Mouse (Mus musculus): ENCODE measurements around the gene Angptl8. TPM values are rescaled to one million over a fixed set of nuclear protein-coding genes. Genes with fewer than 3 reads are reported as not detected.

Gene Angptl8
- total RNA-seq, 2 experiments from 2014 or later, result not detected

DNA sequence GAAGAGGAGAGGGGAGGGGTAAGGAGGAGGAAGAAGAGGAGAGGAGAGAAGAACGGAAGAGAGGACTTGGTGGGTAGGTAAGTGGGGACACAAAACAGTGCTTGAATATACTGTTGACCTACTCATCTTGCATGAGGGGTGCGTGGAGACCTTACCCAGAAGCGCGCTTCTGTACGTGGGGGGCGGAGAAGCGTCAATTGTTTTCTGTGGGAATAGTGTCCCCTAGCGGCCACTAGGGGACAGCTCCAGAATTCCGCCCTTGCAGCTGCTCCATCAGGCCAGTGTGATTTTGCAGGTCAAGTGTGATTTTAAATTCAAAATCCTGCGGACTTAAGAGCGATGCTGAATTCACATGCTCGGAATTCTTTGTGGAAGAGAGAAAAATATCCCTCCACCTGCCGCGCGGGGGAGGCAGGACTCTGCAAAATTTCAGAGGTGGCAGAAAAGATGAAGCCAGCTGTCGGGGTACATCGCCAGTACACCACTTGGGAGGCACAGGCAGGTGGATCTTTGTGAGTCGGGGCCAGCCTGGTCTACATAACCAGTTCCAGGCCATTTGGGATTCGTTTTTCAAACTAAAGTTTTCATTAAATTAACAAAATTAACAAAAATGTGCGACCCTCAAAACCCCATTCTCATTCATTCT lies 35.7 kb downstream of the Angptl8 start:
- intact Hi-C loops (cut with DNase I), result loop anchor here (1.0 to 5.0 kb wide), 4 partner anchors 31 to 269 kb away; no protein-coding TSS in a partner anchor
- DNase-seq (ENCODE audit: low spot score), result peak; percentile 25

DNA sequence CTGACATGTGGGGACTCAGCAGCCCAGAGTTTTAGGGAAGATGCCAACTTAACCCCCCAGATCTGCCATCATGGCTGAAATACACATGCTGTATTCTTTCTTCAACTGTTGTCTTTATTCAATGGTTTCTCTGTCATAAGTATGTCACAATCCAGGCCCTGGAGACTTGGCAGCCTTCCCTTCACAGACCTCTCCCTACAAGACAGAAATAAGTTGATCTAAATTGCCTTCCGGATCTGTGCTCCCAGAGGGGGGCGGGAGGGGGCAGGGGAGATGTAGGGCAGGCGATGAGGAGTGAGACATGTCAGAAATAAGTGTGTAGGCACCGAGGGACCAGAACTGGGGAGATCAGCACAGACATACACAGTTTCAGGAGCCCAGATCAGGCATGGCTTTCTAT lies 36.9 kb downstream of the Angptl8 start:
- intact Hi-C loops (cut with DNase I), result loop anchor here (5.0 kb wide), 2 partner anchors 175 to 190 kb away; no protein-coding TSS in a partner anchor
- DNase-seq (ENCODE audit: low spot score), result no peak

DNA sequence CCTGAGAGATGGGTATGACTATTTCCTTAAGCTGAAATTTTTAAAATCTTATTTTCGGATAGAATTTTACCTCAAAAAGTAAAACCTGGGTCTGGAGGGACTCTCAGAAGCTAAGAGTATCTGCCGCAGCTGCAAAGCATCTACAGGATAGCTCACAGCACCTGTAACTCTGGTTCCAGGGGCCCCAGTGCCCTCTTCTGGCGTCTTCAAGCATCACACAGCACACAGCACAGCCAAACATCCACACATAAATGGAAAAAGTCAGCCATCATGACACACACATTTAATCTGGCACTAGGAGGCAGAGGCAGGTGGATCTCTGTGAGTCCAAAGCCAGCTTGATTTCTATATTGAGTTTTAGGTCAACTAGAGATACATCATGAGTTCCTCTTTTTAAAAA lies 41.3 kb downstream of the Angptl8 start:
- no peak for DNase-seq (ENCODE audit: low spot score)
- intact Hi-C loops (cut with DNase I), result no loop called here

Small RNA genes within 50 kb of the gene (microRNA-seq; reads per million reads assigned to microRNA genes)
- gene Mir7083, result 11.1 reads per million, percentile 25 among the genes with 10 or more reads in this experiment

Other genes starting within 250 kb of the Angptl8 start
- gene Timm29, start 242.8 kb upstream of the Angptl8 start, total RNA-seq (2021), result 10 to 100 TPM; 52.2 to 55.9 TPM
- gene Yipf2, start 242.7 kb upstream of the Angptl8 start, total RNA-seq (2021), result 1 to 10 TPM; 6.9 to 7.1 TPM
- gene Smarca4, start 219.3 kb upstream of the Angptl8 start, total RNA-seq (2021), result 10 to 100 TPM; 46.4 to 48.1 TPM
- 1 to 10 TPM; 2.7 to 3.1 TPM for gene Ldlr, start 112.0 kb upstream of the Angptl8 start, total RNA-seq (2021)
- gene Spc24, start 75.2 kb upstream of the Angptl8 start, total RNA-seq (2021), result 1 to 10 TPM; 3.2 to 4.0 TPM
- gene Kank2, start 36.8 kb upstream of the Angptl8 start, total RNA-seq (2021), result 10 to 100 TPM; 52.5 to 58.0 TPM
- 10 to 100 TPM; 34.9 to 36.9 TPM for gene Dock6, start 17.1 kb downstream of the Angptl8 start, total RNA-seq (2021)
- gene Rab3d, start 82.7 kb downstream of the Angptl8 start, total RNA-seq (2021), result 10 to 100 TPM in 1 of 2 experiments, 1 to 10 TPM in 1; 9.2 to 12.1 TPM
- 1 to 10 TPM; 1.8 to 2.8 TPM for gene Ccdc159, start 92.0 kb downstream of the Angptl8 start, total RNA-seq (2021)
- gene Tmem205, start 92.0 kb downstream of the Angptl8 start, total RNA-seq (2021), result 10 to 100 TPM; 39.4 to 46.2 TPM
- gene Plppr2, start 101.5 kb downstream of the Angptl8 start, total RNA-seq (2021), result 1 to 10 TPM; 1.5 to 2.0 TPM
- gene Swsap1, start 120.2 kb downstream of the Angptl8 start, total RNA-seq (2021), result 1 to 10 TPM; 5.8 to 7.4 TPM
- gene Epor, start 128.0 kb downstream of the Angptl8 start, total RNA-seq (2021), result 1 to 10 TPM in 1 of 2 experiments, under 1 TPM in 1; 0.83 to 1.6 TPM
- 1 to 10 TPM; 2.0 to 3.2 TPM for gene Rgl3, start 153.9 kb downstream of the Angptl8 start, total RNA-seq (2021)
- gene Ccdc151, start 167.1 kb downstream of the Angptl8 start, total RNA-seq (2021), result not detected
- 10 to 100 TPM; 63.0 to 71.8 TPM for gene Prkcsh, start 167.3 kb downstream of the Angptl8 start, total RNA-seq (2021)
- under 1 TPM; 0.21 to 0.50 TPM for gene Elavl3, start 216.5 kb downstream of the Angptl8 start, total RNA-seq (2021)
- gene Gm49318, start 235.7 kb downstream of the Angptl8 start, total RNA-seq (2021), result not detected
- gene Zfp653, start 235.9 kb downstream of the Angptl8 start, total RNA-seq (2021), result 1 to 10 TPM; 4.0 to 4.3 TPM
- 100 to 1,000 TPM; 103 TPM for gene Ecsit, start 249.9 kb downstream of the Angptl8 start, total RNA-seq (2021)